Mouse (Mus musculus) midbrain, embryonic 16.5 days (tissue): ENCODE data around the gene G6pc3. TPM values are rescaled to one million over a fixed set of nuclear protein-coding genes. Genes with fewer than 3 reads are reported as not detected.

ENCODE experiments used
- ATAC-seq: fragments of 200-750 bp; cut with Nextera tagmentation; 2 replicates; pipeline ENCODE4 v1.8.0; 2017; ENCODE audit warnings: moderate TSS enrichment
- H3K27ac ChIP-seq: fragments of 300-500 bp; sonication (generic); 2 replicates; pipeline ENCODE4 v1.5.1; 2014; ENCODE audit warnings: mild to moderate bottlenecking, low read length, mixed read lengths
- H3K27me3 ChIP-seq: fragments of 300-500 bp; sonication (generic); 2 replicates; pipeline ENCODE4 v1.6.1; 2014; ENCODE audit warnings: low read depth, low read length, mixed read lengths; ENCODE audit not compliant: control insufficient read depth, insufficient read depth
- H3K36me3 ChIP-seq: fragments of 300-500 bp; sonication (generic); 2 replicates; pipeline ENCODE4 v1.6.1; 2014; ENCODE audit warnings: mild to moderate bottlenecking, low read length, moderate library complexity, mixed read lengths; ENCODE audit not compliant: control insufficient read depth, insufficient read depth
- H3K4me1 ChIP-seq: fragments of 300-500 bp; sonication (generic); 2 replicates; pipeline ENCODE4 v1.6.1; 2014; ENCODE audit warnings: mild to moderate bottlenecking, low read length, mixed read lengths; ENCODE audit not compliant: control insufficient read depth, insufficient read depth
- H3K4me2 ChIP-seq: fragments of 300-500 bp; sonication (generic); 2 replicates; pipeline ENCODE4 v1.6.1; 2014; ENCODE audit warnings: mild to moderate bottlenecking, low read length, mixed read lengths
- H3K4me3 ChIP-seq: fragments of 300-500 bp; sonication (generic); 2 replicates; pipeline ENCODE4 v1.5.1; 2014; ENCODE audit warnings: low read depth, mild to moderate bottlenecking, low read length, moderate library complexity, mixed read lengths
- H3K9ac ChIP-seq: fragments of 300-500 bp; sonication (generic); 2 replicates; pipeline ENCODE4 v1.6.1; 2014; ENCODE audit warnings: low read depth, low read length, mixed read lengths
- H3K9me3 ChIP-seq: fragments of 300-500 bp; sonication (generic); replicated peaks from 2 replicates; pipeline ENCODE4 v1.6.1; 2014; ENCODE audit warnings: mild to moderate bottlenecking, low read length, mixed read lengths; ENCODE audit not compliant: control insufficient read depth, poor library complexity, severe bottlenecking
- WGBS: fragments of 180-500 bp; shearing (Covaris S2); extraction: QIAGEN DNeasy Blood & Tissue Kit; methylation state at CpG from one replicate; pipeline ENCODE4 v1.1.7; 2014; 5-methylcytosine and 5-hydroxymethylcytosine counted together
- polyA plus RNA-seq: library from polyadenylated mRNA; unstranded; fragments of >200 nt; fragmentation: Nextera tagmentation; extraction: Ambion mirVana; gene quantifications from 2 replicates; pipeline ENCODE4 v1.2.1, GENCODE M21; 2015

Gene G6pc3
- polyA plus RNA-seq, 1 experiment from 2014 or later: 42.9 TPM

DNA sequence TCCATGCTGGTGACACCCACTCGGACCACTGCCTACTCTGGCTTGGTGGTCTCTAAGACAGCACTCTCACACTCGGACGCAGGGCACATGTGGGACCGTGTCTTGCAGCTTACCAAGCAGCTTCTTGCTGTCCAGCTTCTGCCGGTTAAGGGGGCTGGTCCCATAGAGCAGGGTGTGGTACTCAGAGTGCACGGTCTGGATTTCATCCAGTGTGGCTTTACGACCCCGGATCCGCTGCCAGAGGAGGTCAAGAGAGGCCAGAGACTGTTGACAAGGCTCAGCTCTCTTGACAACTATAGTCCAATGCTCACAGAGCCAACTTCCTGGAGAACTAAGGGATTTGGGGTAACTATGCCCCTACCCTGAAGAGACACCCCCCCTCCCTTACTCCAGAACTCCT lies 10.4 kb downstream of the G6pc3 start:
- H3K9ac ChIP-seq: no peak overlapping the region
- no peak overlapping the region for H3K4me2 ChIP-seq
- H3K9me3 ChIP-seq: no peaks in the 10 kb centered on the region
- no peak overlapping the region for H3K27ac ChIP-seq
- no peaks in the 10 kb centered on the region for H3K4me1 ChIP-seq
- ATAC-seq: no peak
- WGBS: 89% methylated on average over 9 of the region's 9 CpGs
- peaks cover 56% of the 10 kb centered on the region for H3K36me3 ChIP-seq
- no peaks in the 10 kb centered on the region for H3K27me3 ChIP-seq
- no peak overlapping the region for H3K4me3 ChIP-seq

DNA sequence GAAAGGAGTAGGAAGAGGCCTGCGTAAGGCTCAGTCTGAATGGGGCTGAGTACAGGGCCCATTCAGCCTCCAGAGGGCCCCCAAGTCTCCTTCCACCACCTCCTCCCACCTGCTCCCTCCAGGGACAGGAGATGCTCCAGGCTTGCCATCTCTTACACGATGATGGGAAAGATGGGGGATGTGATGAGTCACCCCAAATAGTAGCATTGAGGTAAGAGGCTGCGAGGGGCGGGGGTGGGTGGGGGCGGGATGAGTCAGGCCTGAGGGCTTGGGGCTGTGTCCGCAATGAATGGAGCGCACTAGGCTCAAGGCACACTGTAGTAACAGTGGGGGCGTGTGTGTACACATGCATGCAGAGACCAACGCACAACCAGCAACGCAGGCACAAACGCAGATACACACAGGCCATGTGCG lies 12.0 kb downstream of the G6pc3 start:
- Histone ChIP-seq H3K9me3 (no peaks in the 10 kb centered on the region), H3K27me3 (no peaks in the 10 kb centered on the region), H3K4me2 (no peak overlapping the region), H3K4me3 (no peak overlapping the region), H3K36me3 (peaks cover 46% of the 10 kb centered on the region), H3K9ac (no peak overlapping the region), H3K27ac (no peak overlapping the region), H3K4me1 (no peaks in the 10 kb centered on the region)
- WGBS: 77% methylated on average over 12 of the region's 12 CpGs
- ATAC-seq: no peak

DNA sequence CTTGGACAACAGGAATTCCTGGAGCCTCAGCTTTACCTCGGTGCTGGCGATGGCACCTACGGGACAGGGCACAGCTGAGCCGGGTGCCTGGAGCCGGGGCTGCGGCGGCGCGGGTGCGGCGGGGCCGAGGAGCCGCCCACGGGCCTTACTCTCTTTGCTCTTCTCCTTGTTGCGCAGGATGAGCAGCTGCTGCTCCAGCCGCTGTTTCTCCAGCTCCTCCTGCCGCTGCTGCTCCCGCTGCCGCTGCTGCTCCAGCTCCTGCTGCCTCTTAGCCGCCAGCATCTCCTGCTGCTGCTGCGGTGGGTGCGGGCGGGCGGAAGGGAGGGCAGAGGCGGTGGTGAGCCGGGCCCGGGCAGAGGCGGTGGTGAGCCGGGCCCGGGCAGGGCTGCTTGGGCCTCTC lies 17.1 kb downstream of the G6pc3 start:
- ATAC-seq: no peak
- Histone ChIP-seq H3K4me2 (no peak overlapping the region), H3K27me3 (no peaks in the 10 kb centered on the region), H3K27ac (no peak overlapping the region), H3K36me3 (peaks cover 15% of the 10 kb centered on the region; the same call in 1 of the 2 replicates), H3K4me1 (peaks cover 20% of the 10 kb centered on the region), H3K4me3 (no peak overlapping the region), H3K9me3 (no peaks in the 10 kb centered on the region), H3K9ac (no peak overlapping the region)
- WGBS: 72% methylated on average over 28 of the region's 30 CpGs

DNA sequence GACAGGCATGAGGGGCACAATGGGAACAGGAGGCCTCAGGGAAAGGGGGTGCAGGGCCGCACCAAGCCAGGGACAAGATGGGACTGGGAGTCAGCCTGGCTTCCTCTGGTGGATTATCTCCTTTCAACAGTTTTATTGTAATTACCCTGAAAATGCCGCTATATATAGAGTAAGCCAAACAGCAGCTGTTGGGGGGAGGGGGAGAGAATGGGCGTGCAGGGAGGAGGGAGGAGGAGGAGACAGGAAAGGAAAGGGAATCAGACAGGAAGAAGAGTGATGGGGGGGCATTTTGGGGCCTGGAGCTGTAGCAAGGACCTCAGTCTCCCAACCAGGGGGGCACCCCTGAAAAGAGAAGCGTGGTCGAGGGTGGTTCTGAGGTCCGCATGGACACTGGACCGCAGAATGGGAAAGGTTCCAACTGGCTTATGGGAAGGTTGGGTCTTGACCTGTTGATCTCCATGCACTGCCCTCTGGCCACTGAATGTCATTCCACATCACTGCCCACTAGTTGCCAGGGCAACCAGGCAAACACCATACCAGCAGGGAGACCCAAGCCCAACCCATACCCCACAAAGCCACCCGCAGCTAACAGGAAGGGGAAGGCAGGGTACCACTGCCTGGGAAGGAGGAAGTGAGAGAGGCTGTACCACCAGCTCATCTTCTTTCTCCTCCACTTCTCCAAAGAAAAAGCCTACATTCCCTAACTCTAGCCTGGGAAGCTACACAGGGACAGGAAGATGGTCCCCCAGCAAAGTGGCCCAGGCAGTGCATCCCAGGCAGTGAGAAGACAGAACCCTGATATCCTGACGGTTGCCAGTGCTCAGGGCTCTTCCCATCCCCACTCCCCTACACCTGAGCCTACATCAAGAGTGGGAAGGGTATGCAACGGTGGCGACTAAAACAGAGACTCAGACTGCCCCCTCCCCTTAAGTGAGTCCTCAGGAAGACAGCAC lies 18.7 kb downstream of the G6pc3 start:
- 21% methylated on average over 11 of the region's 11 CpGs for WGBS
- peak overlapping the region; percentile 46 for H3K9ac ChIP-seq

DNA sequence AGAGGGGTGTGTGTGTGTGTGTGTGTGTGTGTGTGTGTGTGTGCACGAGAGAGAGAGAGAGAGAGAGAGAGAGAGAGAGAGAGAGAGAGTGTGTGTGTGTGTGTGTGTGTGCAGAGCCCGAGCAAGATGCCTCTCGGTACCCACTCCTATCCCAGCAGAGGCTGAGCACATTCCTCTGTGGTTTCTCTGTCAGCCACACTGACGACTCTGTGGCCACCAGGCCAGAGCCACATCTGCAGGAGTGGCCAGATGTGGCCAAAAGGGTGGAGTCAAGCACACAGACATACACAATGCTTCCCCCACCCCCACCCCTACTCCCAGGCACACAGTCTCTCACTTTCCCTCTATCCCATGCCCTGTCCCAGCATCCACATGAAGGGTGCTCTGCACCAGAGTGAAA lies 19.4 kb downstream of the G6pc3 start:
- ATAC-seq: no peak
- Histone ChIP-seq H3K9ac (no peak overlapping the region), H3K27me3 (no peaks in the 10 kb centered on the region), H3K9me3 (no peaks in the 10 kb centered on the region), H3K36me3 (peaks cover 10% of the 10 kb centered on the region; the same call in 1 of the 2 replicates), H3K4me1 (peaks cover 22% of the 10 kb centered on the region), H3K4me2 (no peak overlapping the region), H3K27ac (no peak overlapping the region), H3K4me3 (no peak overlapping the region)
- 50% methylated on average over 3 of the region's 4 CpGs for WGBS

More for the DNA sequence above, 18.7 kb downstream of the G6pc3 start:
- Histone ChIP-seq H3K36me3 (peaks cover 13% of the 10 kb centered on the region; the same call in 1 of the 2 replicates), H3K27ac (peak overlapping the region; percentile 22; the same call in 1 of the 2 replicates), H3K9me3 (no peaks in the 10 kb centered on the region), H3K4me3 (no peak overlapping the region), H3K27me3 (no peaks in the 10 kb centered on the region), H3K4me1 (peaks cover 21% of the 10 kb centered on the region), H3K4me2 (no peak overlapping the region)
- ATAC-seq: no peak

DNA sequence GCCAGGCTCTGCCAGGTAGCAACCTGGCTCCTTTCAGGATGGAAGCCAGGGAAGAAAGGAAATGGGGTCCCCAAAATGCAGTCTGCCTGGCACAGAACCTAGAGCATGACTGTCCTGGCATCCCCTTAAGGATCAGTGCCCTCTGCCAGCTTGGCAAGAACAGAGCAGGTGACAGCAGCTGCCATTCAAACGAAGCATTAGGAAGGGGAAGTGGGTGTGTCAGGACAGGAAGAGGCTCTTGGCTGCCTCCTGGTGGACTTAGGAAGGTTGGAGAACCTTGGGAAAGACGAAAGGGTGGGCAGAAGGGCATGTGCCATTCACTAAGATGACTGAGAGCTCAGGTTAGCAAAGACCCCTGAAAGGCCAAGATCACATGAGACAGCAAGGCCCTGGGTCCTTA lies 20.3 kb downstream of the G6pc3 start:
- Histone ChIP-seq H3K4me2 (no peak overlapping the region), H3K36me3 (peaks cover 8% of the 10 kb centered on the region; the same call in 1 of the 2 replicates), H3K9ac (0 out of 2 replicates have a peak overlapping the region, but pooled peaks have one; percentile 15), H3K4me1 (peaks cover 29% of the 10 kb centered on the region), H3K27me3 (no peaks in the 10 kb centered on the region), H3K4me3 (no peak overlapping the region), H3K9me3 (no peaks in the 10 kb centered on the region), H3K27ac (no peak overlapping the region)
- 18% methylated on average over 2 of the region's 2 CpGs for WGBS
- ATAC-seq: no peak

DNA sequence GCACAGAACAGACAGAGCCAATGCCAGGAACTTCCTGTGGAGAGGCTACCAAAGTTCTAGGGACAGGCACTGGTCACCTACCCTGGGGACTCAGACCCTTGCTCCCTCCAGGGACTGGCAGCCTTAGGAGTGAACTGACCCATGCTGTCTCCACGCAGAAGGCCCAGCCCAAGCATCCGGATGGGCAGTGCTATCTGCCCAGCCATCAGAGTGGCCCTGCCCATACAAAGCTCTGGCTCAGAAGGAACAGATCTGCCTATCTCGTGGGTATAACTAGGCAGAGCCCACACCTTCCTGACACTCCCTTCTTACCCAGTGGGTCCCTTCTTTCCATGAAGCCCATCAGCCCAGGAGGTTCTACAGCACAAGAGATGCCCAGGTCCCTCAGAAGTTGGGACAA lies 20.8 kb downstream of the G6pc3 start:
- Histone ChIP-seq H3K9ac (no peak overlapping the region), H3K4me3 (no peak overlapping the region), H3K36me3 (peaks cover 8% of the 10 kb centered on the region; the same call in 1 of the 2 replicates), H3K27ac (0 out of 2 replicates have a peak overlapping the region, but pooled peaks have one; percentile 28), H3K4me1 (peaks cover 31% of the 10 kb centered on the region), H3K27me3 (no peaks in the 10 kb centered on the region), H3K4me2 (no peak overlapping the region), H3K9me3 (no peaks in the 10 kb centered on the region)
- no peak for ATAC-seq
- 82% methylated on average over 3 of the region's 3 CpGs for WGBS

DNA sequence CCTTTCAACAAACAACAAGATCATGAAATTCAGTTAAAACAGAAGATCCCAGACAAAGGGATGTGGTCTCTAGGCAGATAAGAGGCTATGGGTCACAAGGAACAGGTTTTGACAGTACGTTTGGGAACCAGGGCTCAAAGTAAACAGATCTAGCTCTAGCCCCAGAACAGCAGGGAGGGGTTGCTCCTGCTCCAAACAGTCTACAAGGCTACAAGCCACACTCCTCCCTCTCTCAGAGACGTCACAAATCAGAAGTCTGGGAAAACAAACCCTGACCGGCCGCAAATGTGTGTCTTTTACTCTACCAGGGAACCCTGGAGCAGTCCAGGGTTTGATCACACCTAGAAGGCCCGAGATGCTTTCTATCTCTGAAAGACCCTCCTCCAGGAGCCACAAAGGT lies 21.6 kb downstream of the G6pc3 start:
- Histone ChIP-seq H3K27me3 (no peaks in the 10 kb centered on the region), H3K9ac (no peak overlapping the region), H3K4me1 (peaks cover 34% of the 10 kb centered on the region), H3K4me2 (no peak overlapping the region), H3K27ac (no peak overlapping the region), H3K9me3 (no peaks in the 10 kb centered on the region), H3K36me3 (peaks cover 8% of the 10 kb centered on the region; the same call in 1 of the 2 replicates), H3K4me3 (no peak overlapping the region)
- 86% methylated on average over 5 of the region's 5 CpGs for whole genome bisulfite sequencing
- ATAC-seq: no peak

DNA sequence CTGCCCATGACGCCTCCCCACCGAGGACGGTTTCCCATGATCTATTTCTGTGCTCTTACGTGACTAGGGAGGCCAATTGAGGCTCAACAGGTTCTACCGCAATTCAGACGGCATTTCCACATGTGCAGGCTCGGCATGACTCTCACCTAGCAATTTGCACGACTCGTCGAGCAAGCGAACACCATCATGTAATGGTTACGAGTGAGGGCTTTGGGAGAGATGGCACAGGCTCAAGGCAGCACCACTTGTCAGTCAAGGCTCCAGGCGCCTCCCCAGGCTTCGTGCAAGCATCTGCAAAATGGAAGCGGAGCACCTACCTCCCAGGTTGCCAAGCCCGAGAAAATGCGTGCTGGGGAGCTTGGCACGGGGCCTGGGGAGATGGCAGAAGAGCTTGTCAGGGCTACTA lies 22.5 kb downstream of the G6pc3 start:
- 73% methylated on average over 18 of the region's 18 CpGs for WGBS
- Histone ChIP-seq H3K36me3 (0 out of 2 replicates have a peak, but pooled peaks cover 2% of the 10 kb centered on the region), H3K9ac (no peak overlapping the region), H3K9me3 (no peaks in the 10 kb centered on the region), H3K27me3 (no peaks in the 10 kb centered on the region), H3K4me2 (no peak overlapping the region), H3K4me1 (peaks cover 42% of the 10 kb centered on the region), H3K4me3 (no peak overlapping the region), H3K27ac (no peak overlapping the region)
- no peak for ATAC-seq
